Mouse (Mus musculus) lung, embryonic 15.5 days (tissue): ENCODE measurements around the gene Chek2. TPM values are rescaled to one million over a fixed set of nuclear protein-coding genes. Genes with fewer than 3 reads are reported as not detected.
"Not testable (repeated sequence)": the region's sequence is repeated elsewhere in the genome, so short reads cannot be mapped to it uniquely, and the experiment has no call there.

Experiments used
- ATAC-seq: fragments of 200-750 bp; cut with Nextera tagmentation; 2 replicates; pipeline ENCODE4 v1.8.0; 2017; ENCODE audit warnings: moderate number of reproducible peaks, borderline replicate concordance; ENCODE audit not compliant: low FRiP score, low TSS enrichment; ENCODE audit errors: extremely low read depth
- H3K27ac ChIP-seq: fragments of 300-500 bp; sonication (generic); 2 replicates; pipeline ENCODE4 v1.5.1; 2015; ENCODE audit warnings: moderate library complexity, mild to moderate bottlenecking, inconsistent platforms
- H3K27me3 ChIP-seq: fragments of 300-500 bp; sonication (generic); 2 replicates; pipeline ENCODE4 v1.6.1; 2015; ENCODE audit warnings: inconsistent platforms
- H3K36me3 ChIP-seq: fragments of 300-500 bp; sonication (generic); 2 replicates; pipeline ENCODE4 v1.6.1; 2015; ENCODE audit warnings: inconsistent platforms
- H3K4me1 ChIP-seq: fragments of 300-500 bp; sonication (generic); 2 replicates; pipeline ENCODE4 v1.6.1; 2015; ENCODE audit warnings: inconsistent platforms
- H3K4me2 ChIP-seq: fragments of 300-500 bp; sonication (generic); 2 replicates; pipeline ENCODE4 v1.6.1; 2015; ENCODE audit warnings: inconsistent platforms, mild to moderate bottlenecking, moderate library complexity
- H3K4me3 ChIP-seq: fragments of 300-500 bp; sonication (generic); 2 replicates; pipeline ENCODE4 v1.5.1; 2015; ENCODE audit warnings: mild to moderate bottlenecking, inconsistent platforms
- H3K9ac ChIP-seq: fragments of 300-500 bp; sonication (generic); 2 replicates; pipeline ENCODE4 v1.6.1; 2015; ENCODE audit warnings: inconsistent platforms
- H3K9me3 ChIP-seq: fragments of 300-500 bp; sonication (generic); 2 replicates; pipeline ENCODE4 v1.6.1; 2016; ENCODE audit warnings: inconsistent platforms
- WGBS: fragments of 180-500 bp; shearing (Covaris S2); methylation state at CpG from one replicate; pipeline ENCODE4 v1.1.7; 2015; 5-methylcytosine and 5-hydroxymethylcytosine counted together
- polyA plus RNA-seq: library from polyadenylated mRNA; unstranded; fragments of >200 nt; fragmentation: Nextera tagmentation; extraction: Ambion mirVana; gene quantifications from 2 replicates; pipeline ENCODE4 v1.2.1, GENCODE M21; 2015

Chek2 gene
- polyA plus RNA-seq, 1 experiment from 2014 or later, result 33.1 TPM

- no peak for ATAC-seq
- H3K4me3 ChIP-seq, result peak overlapping the region; percentile 92
- H3K9ac ChIP-seq, result peak overlapping the region; percentile 97
- H3K4me2 ChIP-seq, result peak overlapping the region; percentile 95
- WGBS, result 1% methylated on average over 27 of the region's 27 CpGs
- H3K9me3 ChIP-seq, result no peaks in the 10 kb centered on the region
- H3K27me3 ChIP-seq, result no peaks in the 10 kb centered on the region
- peaks cover 4% of the 10 kb centered on the region; the same call in 1 of the 2 replicates for H3K36me3 ChIP-seq
- peaks cover 29% of the 10 kb centered on the region for H3K4me1 ChIP-seq
- H3K27ac ChIP-seq, result peak overlapping the region; percentile 79
Measured at GRCm38 (mm10) chr5:110808821-110809666, 30.7 kb upstream of the Chek2 start.

GRCm38 (mm10) chr5:110809667-110810325 is 30.0 kb upstream of the Chek2 start, which contains the start of gene Ulk1:
Gene Ulk1, minus strand, starts transcription at chr5:110810097.
- WGBS, result 1% methylated on average over 79 of the region's 80 CpGs
- peak within 1 kb of the TSS; percentile 79 for H3K27ac ChIP-seq
- no peaks in the 10 kb centered on the region for H3K9me3 ChIP-seq
- peaks cover 4% of the 10 kb centered on the region; the same call in 1 of the 2 replicates for H3K36me3 ChIP-seq
- peak within 1 kb of the TSS; percentile 97 for H3K9ac ChIP-seq
- H3K4me1 ChIP-seq, result peaks cover 29% of the 10 kb centered on the region
- peak within 1 kb of the TSS; percentile 92 for H3K4me3 ChIP-seq
- H3K4me2 ChIP-seq, result peak within 1 kb of the TSS; percentile 95
- no peaks in the 10 kb centered on the region; the same call in 1 of the 2 replicates for H3K27me3 ChIP-seq
- peak; percentile 95 for ATAC-seq

- Histone ChIP-seq H3K9ac (no peak overlapping the region), H3K4me3 (no peak overlapping the region), H3K27ac (no peak overlapping the region), H3K27me3 (no peaks in the 10 kb centered on the region), H3K9me3 (no peaks in the 10 kb centered on the region), H3K4me2 (no peak overlapping the region), H3K36me3 (no peaks in the 10 kb centered on the region), H3K4me1 (no peaks in the 10 kb centered on the region)
- 70% methylated on average over 4 of the region's 4 CpGs for WGBS
- no peak for ATAC-seq
Measured at GRCm38 (mm10) chr5:110824421-110824820, 15.4 kb upstream of the Chek2 start.

- ATAC-seq, result no peak
- Histone ChIP-seq H3K36me3 (no peaks in the 10 kb centered on the region), H3K27me3 (no peaks in the 10 kb centered on the region), H3K4me3 (no peak overlapping the region), H3K27ac (no peak overlapping the region), H3K4me1 (no peaks in the 10 kb centered on the region), H3K9me3 (no peaks in the 10 kb centered on the region), H3K4me2 (no peak overlapping the region), H3K9ac (no peak overlapping the region)
- 83% methylated on average over 8 of the region's 8 CpGs for WGBS
Measured at GRCm38 (mm10) chr5:110826781-110827495, 12.8 kb upstream of the Chek2 start.

GRCm38 (mm10) chr5:110827576-110827975 is 12.2 kb upstream of the Chek2 start:
- Histone ChIP-seq H3K27ac (no peak overlapping the region), H3K4me2 (no peak overlapping the region), H3K36me3 (no peaks in the 10 kb centered on the region), H3K4me1 (no peaks in the 10 kb centered on the region), H3K27me3 (no peaks in the 10 kb centered on the region), H3K9me3 (no peaks in the 10 kb centered on the region), H3K9ac (no peak overlapping the region), H3K4me3 (no peak overlapping the region)
- 85% methylated on average over 5 of the region's 5 CpGs for WGBS
- ATAC-seq, result no peak

GRCm38 (mm10) chr5:110831036-110831720 is 8.6 kb upstream of the Chek2 start:
- Histone ChIP-seq H3K4me3 (no peak overlapping the region), H3K9me3 (no peaks in the 10 kb centered on the region), H3K4me2 (no peak overlapping the region), H3K27ac (no peak overlapping the region), H3K27me3 (no peaks in the 10 kb centered on the region), H3K36me3 (no peaks in the 10 kb centered on the region; the same call in 1 of the 2 replicates), H3K4me1 (peaks cover 4% of the 10 kb centered on the region), H3K9ac (no peak overlapping the region)
- ATAC-seq, result no peak
- WGBS, result 86% methylated on average over 5 of the region's 5 CpGs

GRCm38 (mm10) chr5:110835959-110836358 is 3.8 kb upstream of the Chek2 start:
- ATAC-seq, result no peak
- Histone ChIP-seq H3K4me2 (no peak overlapping the region), H3K27ac (no peak overlapping the region), H3K4me1 (peaks cover 24% of the 10 kb centered on the region), H3K27me3 (no peaks in the 10 kb centered on the region), H3K9me3 (no peaks in the 10 kb centered on the region), H3K4me3 (no peak overlapping the region), H3K9ac (no peak overlapping the region), H3K36me3 (no peaks in the 10 kb centered on the region; the same call in 1 of the 2 replicates)
- WGBS, result 19% methylated on average over 3 of the region's 3 CpGs

GRCm38 (mm10) chr5:110838016-110838415 is 1.8 kb upstream of the Chek2 start:
- not testable (repeated sequence) for H3K4me3 ChIP-seq
- WGBS, result 88% methylated on average over 5 of the region's 5 CpGs
- peaks cover 28% of the 10 kb centered on the region for H3K4me1 ChIP-seq

GRCm38 (mm10) chr5:110839038-110839677 is 621 bp upstream of the Chek2 start:
- ATAC-seq, result peak; percentile 50
- peak overlapping the region; percentile 78 for H3K4me2 ChIP-seq

More at GRCm38 (mm10) chr5:110838016-110838415, 1.8 kb upstream of the Chek2 start:
- H3K27me3 ChIP-seq, H3K36me3 ChIP-seq, H3K27ac ChIP-seq, ATAC-seq, H3K9ac ChIP-seq, H3K4me2 ChIP-seq, H3K9me3 ChIP-seq: not testable (repeated sequence)

GRCm38 (mm10) chr5:110840465-110840864 is 686 bp downstream of the Chek2 start:
- Histone ChIP-seq H3K4me3 (peak overlapping the region; percentile 69), H3K9me3 (no peaks in the 10 kb centered on the region), H3K27me3 (no peaks in the 10 kb centered on the region), H3K9ac (peak overlapping the region; percentile 44), H3K36me3 (peaks cover 9% of the 10 kb centered on the region), H3K27ac (peak overlapping the region; percentile 89), H3K4me1 (peaks cover 28% of the 10 kb centered on the region), H3K4me2 (peak overlapping the region; percentile 78)
- 5% methylated on average over 4 of the region's 4 CpGs for WGBS
- no peak for ATAC-seq

More at GRCm38 (mm10) chr5:110839038-110839677, 621 bp upstream of the Chek2 start:
- Histone ChIP-seq H3K27ac (peak overlapping the region; percentile 78), H3K27me3 (no peaks in the 10 kb centered on the region), H3K9me3 (no peaks in the 10 kb centered on the region), H3K4me3 (peak overlapping the region; percentile 69), H3K4me1 (peaks cover 28% of the 10 kb centered on the region), H3K36me3 (peaks cover 6% of the 10 kb centered on the region), H3K9ac (peak overlapping the region; percentile 63)
- WGBS, result 5% methylated on average over 28 of the region's 28 CpGs
